Mouse (Mus musculus): ENCODE results near the gene Tiprl.

DNA sequence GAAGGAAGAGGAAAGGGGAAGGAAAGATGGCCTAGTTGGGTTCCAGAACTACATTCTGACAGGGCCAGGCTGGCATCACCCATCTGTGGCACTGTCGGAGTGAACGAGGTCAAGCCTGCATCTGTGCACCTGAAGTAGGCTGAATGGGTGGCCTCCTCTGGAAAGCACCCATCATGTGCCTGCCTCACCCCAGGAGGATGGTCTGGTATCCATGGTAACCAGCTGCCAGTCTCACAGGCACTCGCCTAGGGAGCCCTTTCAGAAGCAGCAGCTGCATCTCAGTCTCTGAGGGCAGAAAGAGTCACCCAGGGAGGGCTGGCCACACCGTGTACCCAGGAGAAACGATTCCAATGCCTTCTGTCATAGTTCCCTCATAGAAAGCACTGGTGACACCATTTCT, 49.4 kb downstream of the Tiprl start:
- no peak for TF ChIP-seq CTCF (IDR thresholded peaks at IDR 0.05; ENCODE audit: insufficient read depth, low read length)
- TF ChIP-seq POLR2A (IDR thresholded peaks at IDR 0.05; ENCODE audit: borderline replicate concordance, extremely low read depth, low read depth, low read length): no peak

All from lung, adult 2 months (tissue).